Mouse (Mus musculus) stomach, embryonic 14.5 days (tissue): Measurements from ENCODE around the gene Cacna1b. TPM values are rescaled to one million over a fixed set of nuclear protein-coding genes. Genes with fewer than 3 reads are reported as not detected.

Experiments used
- ATAC-seq: fragments of 200-750 bp; cut with Nextera tagmentation; 2 replicates; pipeline ENCODE4 v1.8.0; 2017; ENCODE audit warnings: low read depth, moderate TSS enrichment; ENCODE audit not compliant: insufficient number of reproducible peaks, insufficient read depth, low FRiP score
- H3K27ac ChIP-seq: fragments of 300-500 bp; sonication (generic); 2 replicates; pipeline ENCODE4 v1.5.1; 2014; ENCODE audit warnings: mild to moderate bottlenecking, low read length, moderate library complexity, mixed read lengths
- H3K27me3 ChIP-seq: fragments of 300-500 bp; sonication (generic); 2 replicates; pipeline ENCODE4 v1.6.1; 2014; ENCODE audit warnings: low read length, control low read depth, mixed read lengths; ENCODE audit not compliant: control insufficient read depth, insufficient read depth
- H3K36me3 ChIP-seq: fragments of 300-500 bp; sonication (generic); 2 replicates; pipeline ENCODE4 v1.6.1; 2014; ENCODE audit warnings: mild to moderate bottlenecking, control low read depth, low read length, moderate library complexity, mixed read lengths; ENCODE audit not compliant: control insufficient read depth, insufficient read depth
- H3K4me1 ChIP-seq: fragments of 300-500 bp; sonication (generic); 2 replicates; pipeline ENCODE4 v1.6.1; 2014; ENCODE audit warnings: low read length, control low read depth, mixed read lengths; ENCODE audit not compliant: control insufficient read depth, insufficient read depth
- H3K4me2 ChIP-seq: fragments of 300-500 bp; sonication (generic); replicated peaks from 2 replicates; pipeline ENCODE4 v1.6.1; 2014; ENCODE audit warnings: low read depth, low read length, control low read depth
- H3K4me3 ChIP-seq: fragments of 300-500 bp; sonication (generic); 2 replicates; pipeline ENCODE4 v1.5.1; 2014; ENCODE audit warnings: low read depth, low read length, control low read depth
- H3K9ac ChIP-seq: fragments of 300-500 bp; sonication (generic); replicated peaks from 2 replicates; pipeline ENCODE4 v1.6.1; 2014; ENCODE audit warnings: low read depth, mild to moderate bottlenecking, control low read depth, low read length, moderate library complexity, mixed read lengths
- H3K9me3 ChIP-seq: fragments of 300-500 bp; sonication (generic); 2 replicates; pipeline ENCODE4 v1.6.1; 2016; ENCODE audit warnings: low read depth, low read length, control low read depth; ENCODE audit not compliant: control insufficient read depth
- WGBS: fragments of 180-500 bp; shearing (Covaris S2); extraction: QIAGEN DNeasy Blood & Tissue Kit; methylation state at CpG from one replicate; pipeline ENCODE4 v1.1.7; 2014; 5-methylcytosine and 5-hydroxymethylcytosine counted together
- polyA plus RNA-seq: library from polyadenylated mRNA; unstranded; fragments of >200 nt; fragmentation: Nextera tagmentation; extraction: Ambion mirVana; gene quantifications from 2 replicates; pipeline ENCODE4 v1.2.1, GENCODE M21; 2014

Gene Cacna1b
- polyA plus RNA-seq, 1 experiment from 2014 or later, result 1.3 TPM

GRCm38 (mm10) chr2:24680176-24680575, 82.8 kb downstream of the Cacna1b start:
- no peaks in the 10 kb centered on the region for H3K27me3 ChIP-seq
- no peaks in the 10 kb centered on the region for H3K36me3 ChIP-seq
- no peak overlapping the region for H3K9ac ChIP-seq
- no peak overlapping the region for H3K4me3 ChIP-seq
- no peaks in the 10 kb centered on the region for H3K9me3 ChIP-seq
- peaks cover 3% of the 10 kb centered on the region; the same call in 1 of the 2 replicates for H3K4me1 ChIP-seq
- ATAC-seq, result no peak
- 83% methylated on average over 2 of the region's 2 CpGs for WGBS
- no peak overlapping the region for H3K27ac ChIP-seq
- H3K4me2 ChIP-seq, result no peak overlapping the region

DNA sequence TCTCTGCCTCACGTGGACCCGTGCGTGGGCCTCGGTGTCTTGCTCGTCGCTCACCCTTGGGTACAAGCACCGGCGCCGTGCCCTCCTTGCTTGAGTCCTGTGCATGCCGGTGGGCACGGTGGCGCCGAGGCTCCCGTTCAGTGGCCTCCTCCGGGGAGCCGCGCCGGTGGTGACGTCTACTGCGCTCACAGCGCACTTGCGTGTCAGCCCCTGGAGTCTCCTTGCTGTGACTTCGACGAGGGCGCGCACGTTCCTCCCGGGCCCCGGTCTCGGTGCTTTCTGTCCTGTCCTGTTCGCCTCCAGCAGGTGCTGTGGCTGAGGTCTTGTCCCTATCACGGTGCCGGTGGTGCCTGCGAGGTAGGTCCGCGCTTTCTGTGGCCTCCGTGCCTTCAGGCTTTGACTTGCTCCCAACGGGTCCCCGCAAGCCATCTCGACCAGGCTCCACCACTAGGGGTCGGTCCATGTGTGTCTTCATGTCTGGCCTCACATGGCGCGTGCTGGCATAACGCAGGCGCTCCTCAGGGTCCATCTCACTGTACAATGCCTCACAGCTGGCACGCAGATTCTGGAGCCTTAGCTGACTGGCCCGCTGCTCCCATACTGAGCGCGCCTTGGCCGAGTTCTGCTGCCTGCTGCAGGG, 83.8 kb downstream of the Cacna1b start:
- Histone ChIP-seq H3K27ac (no peak overlapping the region), H3K4me1 (peaks cover 3% of the 10 kb centered on the region; the same call in 1 of the 2 replicates), H3K27me3 (no peaks in the 10 kb centered on the region), H3K9ac (no peak overlapping the region), H3K4me2 (peak overlapping the region; percentile 47), H3K9me3 (no peaks in the 10 kb centered on the region), H3K36me3 (no peaks in the 10 kb centered on the region), H3K4me3 (peak overlapping the region; percentile 22)
- peak; percentile 44 for ATAC-seq
- 25% methylated on average over 50 of the region's 50 CpGs for WGBS

DNA sequence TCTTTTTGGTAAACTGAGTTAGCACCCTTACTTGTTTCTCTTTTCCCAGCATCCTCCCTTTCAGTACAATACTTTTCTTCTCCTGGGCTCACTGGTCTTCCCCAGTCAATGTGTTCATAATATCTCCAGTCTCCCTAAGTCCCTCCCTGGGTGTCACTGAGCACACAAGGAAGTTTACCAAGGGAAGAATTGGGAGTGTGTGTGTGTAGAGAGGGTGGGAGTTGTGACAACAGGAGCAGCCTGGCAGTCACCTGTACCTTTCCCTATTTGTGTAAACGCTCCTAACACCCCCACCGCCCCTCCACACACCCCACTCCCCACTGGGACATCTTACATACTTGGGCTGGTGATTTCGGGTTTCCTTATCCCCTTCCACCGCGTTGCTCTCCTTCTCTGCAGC, 84.4 kb downstream of the Cacna1b start:
- Histone ChIP-seq H3K4me1 (peaks cover 3% of the 10 kb centered on the region; the same call in 1 of the 2 replicates), H3K36me3 (no peaks in the 10 kb centered on the region), H3K4me3 (peak overlapping the region; percentile 22; the same call in 1 of the 2 replicates), H3K9ac (no peak overlapping the region), H3K4me2 (peak overlapping the region; percentile 47), H3K27me3 (no peaks in the 10 kb centered on the region), H3K9me3 (no peaks in the 10 kb centered on the region), H3K27ac (no peak overlapping the region)
- 60% methylated on average over 5 of the region's 5 CpGs for WGBS
- peak; percentile 76 for ATAC-seq

- Histone ChIP-seq H3K9ac (no peak overlapping the region), H3K4me1 (peaks cover 3% of the 10 kb centered on the region; the same call in 1 of the 2 replicates), H3K4me2 (no peak overlapping the region), H3K27me3 (no peaks in the 10 kb centered on the region), H3K4me3 (no peak overlapping the region), H3K27ac (no peak overlapping the region), H3K9me3 (no peaks in the 10 kb centered on the region), H3K36me3 (no peaks in the 10 kb centered on the region)
- no peak for ATAC-seq
- WGBS, result 74% methylated on average over 4 of the region's 4 CpGs
Observed at GRCm38 (mm10) chr2:24678110-24678509, 84.8 kb downstream of the Cacna1b start.

DNA sequence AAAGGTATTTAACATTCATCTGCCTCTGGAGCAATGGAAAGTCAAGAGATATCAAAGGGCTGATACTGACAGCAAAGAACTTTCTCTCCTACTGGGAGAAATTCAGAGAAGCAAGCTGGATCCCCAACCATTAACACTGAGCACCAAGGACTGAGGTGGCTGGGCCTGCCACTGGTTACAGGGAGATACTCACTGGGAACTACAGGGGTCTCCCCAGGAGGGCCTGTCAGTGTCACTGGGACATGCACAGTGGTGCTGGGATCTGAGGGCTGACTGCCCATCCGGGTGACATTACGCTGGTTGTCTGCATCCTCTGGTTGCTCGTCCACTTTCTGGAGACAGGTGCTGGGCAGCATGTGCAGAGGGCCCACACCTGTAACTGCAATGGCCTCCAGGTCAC, 85.3 kb downstream of the Cacna1b start:
- Histone ChIP-seq H3K9ac (no peak overlapping the region), H3K4me2 (no peak overlapping the region), H3K4me3 (no peak overlapping the region), H3K36me3 (no peaks in the 10 kb centered on the region), H3K4me1 (peaks cover 3% of the 10 kb centered on the region; the same call in 1 of the 2 replicates), H3K27ac (no peak overlapping the region), H3K9me3 (no peaks in the 10 kb centered on the region), H3K27me3 (no peaks in the 10 kb centered on the region)
- no peak for ATAC-seq
- WGBS, result 90% methylated on average over 3 of the region's 3 CpGs

- Histone ChIP-seq H3K9me3 (no peaks in the 10 kb centered on the region), H3K4me1 (peaks cover 3% of the 10 kb centered on the region; the same call in 1 of the 2 replicates), H3K27me3 (no peaks in the 10 kb centered on the region), H3K9ac (no peak overlapping the region), H3K4me2 (no peak overlapping the region), H3K36me3 (no peaks in the 10 kb centered on the region), H3K4me3 (no peak overlapping the region), H3K27ac (no peak overlapping the region)
- no peak for ATAC-seq
- 84% methylated on average over 6 of the region's 6 CpGs for WGBS
Observed at GRCm38 (mm10) chr2:24674432-24675006, 88.4 kb downstream of the Cacna1b start.

GRCm38 (mm10) chr2:24668598-24668997, 94.4 kb downstream of the Cacna1b start:
- WGBS, result 91% methylated on average over 5 of the region's 5 CpGs
- no peak overlapping the region for H3K4me3 ChIP-seq
- no peaks in the 10 kb centered on the region for H3K27me3 ChIP-seq
- H3K4me1 ChIP-seq, result no peaks in the 10 kb centered on the region
- no peak for ATAC-seq
- no peaks in the 10 kb centered on the region for H3K9me3 ChIP-seq
- H3K4me2 ChIP-seq, result no peak overlapping the region
- no peak overlapping the region for H3K9ac ChIP-seq
- no peak overlapping the region for H3K27ac ChIP-seq
- H3K36me3 ChIP-seq, result no peaks in the 10 kb centered on the region

DNA sequence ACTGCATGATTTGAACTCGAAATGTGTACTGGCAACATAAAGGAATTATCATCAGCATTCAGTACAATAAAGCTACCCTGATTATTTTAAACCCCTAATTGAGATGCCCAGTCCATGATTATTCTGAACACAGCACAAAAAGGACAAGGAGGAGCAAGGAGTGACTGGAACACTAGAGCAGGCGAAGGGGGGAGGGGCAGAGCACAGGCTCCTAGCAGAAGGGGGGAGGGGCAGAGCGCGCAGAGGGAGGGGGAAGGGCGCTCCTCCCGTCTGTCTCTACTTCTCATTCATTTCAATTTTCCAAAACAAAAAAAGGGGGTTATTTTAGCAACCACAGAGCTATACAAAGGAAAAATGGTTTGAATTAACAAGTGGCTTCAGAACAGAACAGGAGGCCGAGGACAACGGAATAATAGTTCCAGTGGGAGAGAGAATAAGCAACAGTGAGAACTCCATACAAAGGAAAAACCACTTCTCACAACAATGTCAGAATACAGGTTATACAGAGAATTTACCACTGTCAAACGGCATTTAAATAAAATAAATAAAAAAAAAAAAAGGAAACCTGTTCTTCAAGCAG, 98.2 kb downstream of the Cacna1b start:
- no peaks in the 10 kb centered on the region for H3K36me3 ChIP-seq
- no peak overlapping the region for H3K9ac ChIP-seq
- no peaks in the 10 kb centered on the region for H3K4me1 ChIP-seq
- no peak overlapping the region for H3K27ac ChIP-seq
- no peaks in the 10 kb centered on the region for H3K9me3 ChIP-seq
- H3K4me3 ChIP-seq, result no peak overlapping the region
- no peak for ATAC-seq
- H3K4me2 ChIP-seq, result no peak overlapping the region
- no peaks in the 10 kb centered on the region for H3K27me3 ChIP-seq
- 25% methylated on average over 9 of the region's 9 CpGs for WGBS
